Mouse (Mus musculus) hindlimb bud, embryonic 11.5 days (tissue): ENCODE results near the gene Hspb7.

Experiments
- DNase-seq: peaks from one replicate; pipeline ENCODE4 v3.0.0-alpha.2; 2012; ENCODE audit warnings: low read depth, low spot score; ENCODE audit errors: extremely low spot score

Hspb7 gene

GRCm38 (mm10) chr4:141420192-141420829, at the start of gene Hspb7:
Gene Hspb7 (plus strand): TSS chr4:141420779.
- DNase-seq: no peak

DNA sequence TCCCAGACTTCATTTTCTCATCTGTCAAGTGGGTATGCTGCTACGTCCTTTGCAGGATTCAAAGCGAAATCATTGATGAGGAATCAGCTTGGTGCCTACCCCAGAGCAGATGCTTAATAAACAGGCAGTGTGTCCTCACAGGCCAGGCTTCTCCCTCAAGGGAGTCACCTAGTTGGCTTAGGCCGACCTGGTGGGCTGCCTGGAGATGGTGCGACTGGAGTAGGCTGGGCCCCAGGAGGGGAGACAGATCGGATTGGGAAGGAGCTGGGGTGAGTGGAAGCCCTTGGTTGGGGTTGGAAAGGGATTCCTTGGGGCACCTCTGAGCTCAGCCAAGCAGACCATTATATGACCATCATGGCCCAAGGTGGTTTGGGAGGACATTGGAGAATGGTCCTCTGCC, 48.2 kb upstream of the Hspb7 start:
- DNase-seq: no peak

DNA sequence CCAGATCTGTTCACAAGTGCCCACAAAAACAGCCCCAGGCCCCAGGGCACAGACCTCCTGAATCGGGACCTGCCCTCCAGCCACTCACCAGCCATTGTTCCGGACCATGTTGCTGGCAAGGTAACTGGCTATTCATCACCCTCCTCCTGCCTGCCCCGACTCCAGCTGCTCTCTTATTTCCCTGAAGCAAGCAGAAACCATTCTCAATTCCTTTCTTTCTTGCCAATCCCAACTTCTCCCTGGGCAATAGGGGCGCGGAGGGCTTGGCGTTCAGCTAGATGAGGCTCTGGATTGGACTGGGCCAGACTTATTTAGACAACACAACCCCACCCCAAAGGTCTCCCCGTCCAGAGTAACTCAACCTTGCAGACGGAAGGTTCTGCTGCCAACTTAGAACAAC, 40.9 kb upstream of the Hspb7 start:
- DNase-seq: no peak

GRCm38 (mm10) chr4:141382406-141382805, 38.2 kb upstream of the Hspb7 start:
- no peak for DNase-seq

GRCm38 (mm10) chr4:141385275-141385674, 35.3 kb upstream of the Hspb7 start:
- peak; percentile 54 for DNase-seq

- DNase-seq: no peak
These were observed 34.4 kb upstream of the Hspb7 start for GRCm38 (mm10) chr4:141386150-141386549.

GRCm38 (mm10) chr4:141387093-141387784, 33.3 kb upstream of the Hspb7 start:
- peak; percentile 66 for DNase-seq

DNA sequence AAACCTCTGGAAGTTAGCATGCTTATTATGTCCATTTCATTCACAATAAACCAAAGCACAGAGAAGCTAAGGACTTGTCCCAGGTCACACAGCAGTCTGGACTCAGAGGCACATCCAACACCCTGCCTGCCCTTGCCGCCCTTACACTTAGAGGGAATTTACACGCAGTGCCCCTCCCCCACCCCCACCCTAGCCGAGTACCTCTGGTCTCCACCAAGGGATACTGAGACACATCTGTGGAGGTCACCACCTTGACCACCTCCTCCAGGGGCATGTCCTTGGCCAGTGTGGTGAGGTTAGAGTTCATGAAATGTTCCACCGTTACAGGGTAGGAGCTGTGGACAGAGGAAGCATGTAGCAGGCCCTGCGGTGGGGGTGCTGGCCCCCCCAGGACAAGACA, 32.6 kb upstream of the Hspb7 start:
- DNase-seq: no peak

GRCm38 (mm10) chr4:141389366-141390150, 31.0 kb upstream of the Hspb7 start:
- DNase-seq: no peak

GRCm38 (mm10) chr4:141391293-141391692, 29.3 kb upstream of the Hspb7 start:
- no peak for DNase-seq

DNA sequence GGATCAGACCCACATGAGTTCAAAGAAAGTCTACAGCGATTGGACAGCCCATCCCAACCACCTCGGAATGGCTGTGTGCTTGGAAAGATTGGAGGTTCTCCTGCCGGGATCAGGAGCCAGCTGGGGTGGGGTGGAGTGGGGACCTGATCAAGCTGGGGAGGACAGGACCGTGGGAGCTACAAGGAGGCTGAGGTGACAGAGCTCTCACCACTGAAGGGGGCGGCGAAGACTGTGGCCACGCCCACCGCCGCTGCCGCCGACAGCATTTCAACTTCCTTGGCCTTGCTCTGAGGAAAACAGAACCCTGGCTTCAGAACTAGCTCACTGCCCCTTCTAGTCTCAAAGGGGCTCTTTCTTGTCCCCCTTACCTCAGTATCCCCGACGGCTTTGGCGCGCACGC, 25.8 kb upstream of the Hspb7 start:
- DNase-seq: no peak

DNA sequence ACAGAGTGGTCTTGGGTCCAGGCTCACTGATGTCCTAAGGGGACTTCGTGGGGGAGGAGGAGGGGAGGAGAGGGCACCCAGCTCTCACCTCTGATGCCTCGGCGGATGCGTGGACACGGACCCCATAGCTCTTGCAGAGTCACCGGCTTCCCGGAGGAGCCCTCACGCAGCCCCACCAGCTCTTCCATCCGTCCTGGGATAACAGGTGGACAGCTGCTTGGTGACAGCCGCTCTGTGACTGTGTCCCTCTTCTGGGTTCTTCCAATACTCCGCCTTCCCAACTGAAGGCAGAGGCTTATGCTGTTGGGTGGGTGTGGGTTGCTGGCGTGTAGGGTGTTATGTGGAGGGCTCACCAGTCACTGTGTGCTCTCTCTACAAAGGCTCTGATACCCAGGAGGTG, 22.7 kb upstream of the Hspb7 start:
- no peak for DNase-seq

GRCm38 (mm10) chr4:141398545-141398944, 22.0 kb upstream of the Hspb7 start, which contains the start of gene Clcnka:
Gene Clcnka (minus strand): TSS chr4:141398724.
- DNase-seq: no peak

GRCm38 (mm10) chr4:141400171-141400570, 20.4 kb upstream of the Hspb7 start:
- no peak for DNase-seq

DNA sequence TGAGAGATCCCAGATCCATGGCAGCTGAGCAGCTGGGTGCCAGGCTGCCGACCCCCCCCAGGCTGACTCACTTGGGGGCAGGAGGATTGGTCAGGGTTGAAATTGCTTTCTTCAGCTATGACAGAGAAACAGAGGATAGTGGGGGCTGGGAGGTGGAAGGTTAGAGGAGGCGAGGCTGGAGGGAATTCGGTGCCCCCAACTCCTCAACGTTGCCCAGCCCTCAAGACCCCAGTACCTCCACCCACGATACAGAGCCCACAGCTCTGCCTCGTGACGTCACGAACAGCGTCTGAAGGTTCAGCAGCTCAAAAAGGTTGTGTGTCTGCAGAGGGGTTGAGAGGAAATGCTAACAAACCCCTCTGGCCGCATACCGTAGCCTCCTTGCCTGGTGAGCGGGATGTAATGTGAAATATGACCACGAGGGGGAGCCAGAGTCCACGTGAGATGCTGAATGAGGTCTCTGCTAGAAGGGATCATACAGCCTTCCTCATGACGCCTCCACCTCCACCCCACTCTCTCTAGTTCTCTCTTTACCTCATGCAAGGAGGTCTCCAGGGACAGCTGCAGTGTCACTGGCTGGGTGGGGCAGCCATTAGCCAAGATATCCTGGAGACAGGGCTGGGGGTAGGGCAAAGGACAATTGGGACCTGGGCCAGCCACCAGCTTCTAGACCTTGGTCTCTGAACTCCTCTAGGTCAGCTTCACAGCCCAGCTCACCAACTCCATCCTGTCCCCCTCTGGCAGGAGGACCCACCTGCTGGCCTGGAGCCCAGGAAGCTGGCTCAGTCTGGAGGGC, 15.9 kb upstream of the Hspb7 start:
- DNase-seq: peak; percentile 41

- no peak for DNase-seq
These were observed 15.3 kb upstream of the Hspb7 start for GRCm38 (mm10) chr4:141405314-141405622.

- DNase-seq: no peak
These were observed 13.9 kb upstream of the Hspb7 start for GRCm38 (mm10) chr4:141406516-141407299.

DNA sequence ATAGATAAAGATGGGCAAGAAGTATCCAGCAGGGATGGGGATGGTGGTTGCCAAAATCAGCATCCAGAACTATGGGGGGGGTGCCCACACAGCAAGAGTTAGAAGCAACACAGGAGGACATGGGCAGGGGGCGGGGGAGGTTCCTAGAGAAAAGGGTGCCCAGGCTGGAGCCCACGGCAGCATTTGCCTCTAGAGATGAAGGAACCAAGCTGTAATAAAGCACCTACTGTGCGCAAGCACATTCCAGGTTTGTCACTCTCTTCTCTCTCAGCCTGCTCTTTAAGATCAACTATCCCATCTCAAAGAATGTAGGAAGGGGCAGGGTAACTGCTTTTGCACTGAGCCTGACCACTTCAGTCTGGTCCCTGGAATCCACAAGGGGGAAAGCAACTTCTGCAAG, 12.0 kb upstream of the Hspb7 start:
- no peak for DNase-seq

- no peak for DNase-seq
These were observed 9.1 kb upstream of the Hspb7 start for GRCm38 (mm10) chr4:141411430-141411992.

- no peak for DNase-seq
These were observed 4.7 kb upstream of the Hspb7 start, which contains the start of gene Clcnkb for GRCm38 (mm10) chr4:141415924-141416323. Gene Clcnkb (minus strand): TSS chr4:141416014.
